Mouse (Mus musculus) retina, embryonic 14.5 days (tissue): Measurements from ENCODE around the gene Tubg2.

ENCODE experiments used
- DNase-seq: peaks from one replicate; pipeline ENCODE4 v3.0.0-alpha.2; 2015; ENCODE audit warnings: low spot score

Gene Tubg2

GRCm38 (mm10) chr11:101194643-101195042 lies 38.9 kb downstream of the Tubg2 start:
- DNase-seq, result no peak

GRCm38 (mm10) chr11:101195101-101195500 lies 39.4 kb downstream of the Tubg2 start:
- DNase-seq, result no peak

- no peak for DNase-seq
These were observed 39.9 kb downstream of the Tubg2 start for GRCm38 (mm10) chr11:101195571-101195970.

GRCm38 (mm10) chr11:101196175-101196574 lies 40.5 kb downstream of the Tubg2 start:
- DNase-seq, result no peak

- no peak for DNase-seq
These were observed 43.8 kb downstream of the Tubg2 start for GRCm38 (mm10) chr11:101199555-101199954.

GRCm38 (mm10) chr11:101200986-101201385 lies 45.3 kb downstream of the Tubg2 start:
- DNase-seq, result peak; percentile 79
